Mouse (Mus musculus) lung, embryonic 14.5 days (tissue): Measurements from ENCODE around the gene Gsap. TPM values are rescaled to one million over a fixed set of nuclear protein-coding genes. Genes with fewer than 3 reads are reported as not detected.

Experiments
- ATAC-seq: fragments of 200-750 bp; cut with Nextera tagmentation; 2 replicates; pipeline ENCODE4 v1.8.0; 2017; ENCODE audit warnings: mild to moderate bottlenecking, moderate TSS enrichment, moderate library complexity; ENCODE audit not compliant: insufficient read depth
- DNase-seq: peaks from one replicate; pipeline ENCODE4 v3.0.0-alpha.2; 2015
- H3K27ac ChIP-seq: fragments of 300-500 bp; sonication (generic); 2 replicates; pipeline ENCODE4 v1.5.1; 2014; ENCODE audit warnings: low read depth, mild to moderate bottlenecking, moderate library complexity
- H3K27me3 ChIP-seq: fragments of 300-500 bp; sonication (generic); 2 replicates; pipeline ENCODE4 v1.6.1; 2014; ENCODE audit warnings: low read length, control low read depth; ENCODE audit not compliant: insufficient read depth
- H3K36me3 ChIP-seq: fragments of 300-500 bp; sonication (generic); 2 replicates; pipeline ENCODE4 v1.6.1; 2014; ENCODE audit warnings: control low read depth; ENCODE audit not compliant: insufficient read depth
- H3K4me1 ChIP-seq: fragments of 300-500 bp; sonication (generic); 2 replicates; pipeline ENCODE4 v1.6.1; 2014; ENCODE audit warnings: antibody characterized with exemption, control low read depth; ENCODE audit not compliant: insufficient read depth
- H3K4me2 ChIP-seq: fragments of 300-500 bp; sonication (generic); 2 replicates; pipeline ENCODE4 v1.6.1; 2014; ENCODE audit warnings: mild to moderate bottlenecking
- H3K4me3 ChIP-seq: fragments of 300-500 bp; sonication (generic); 2 replicates; pipeline ENCODE4 v1.5.1; 2014; ENCODE audit warnings: low read depth, low read length
- H3K9ac ChIP-seq: fragments of 300-500 bp; sonication (generic); 2 replicates; pipeline ENCODE4 v1.6.1; 2014
- H3K9me3 ChIP-seq: fragments of 300-500 bp; sonication (generic); 2 replicates; pipeline ENCODE4 v1.6.1; 2016; ENCODE audit warnings: low read depth, low read length, control low read depth
- CTCF ChIP-seq: IDR thresholded peaks from 2 replicates; pipeline ENCODE4 v1.5.1; 2016; ENCODE audit warnings: antibody characterized with exemption, low read depth
- WGBS: fragments of 180-500 bp; shearing (Covaris S2); extraction: QIAGEN DNeasy Blood & Tissue Kit; methylation state at CpG from one replicate; pipeline ENCODE4 v1.1.7; 2014; 5-methylcytosine and 5-hydroxymethylcytosine counted together
- polyA plus RNA-seq: library from polyadenylated mRNA; unstranded; fragments of >200 nt; fragmentation: Nextera tagmentation; extraction: Ambion mirVana; gene quantifications from 2 replicates; pipeline ENCODE4 v1.2.1, GENCODE M21; 2014

Gene Gsap
- polyA plus RNA-seq, 1 experiment from 2014 or later = 2.0 TPM

- DNase-seq = no peak
- ATAC-seq = no peak
- WGBS = 70% methylated on average over 1 of the region's 1 CpGs
- H3K9ac ChIP-seq = no peak overlapping the region
- no peak overlapping the region for H3K27ac ChIP-seq
- H3K4me2 ChIP-seq = no peak overlapping the region
- no peaks in the 10 kb centered on the region for H3K36me3 ChIP-seq
- H3K9me3 ChIP-seq = no peaks in the 10 kb centered on the region
- no peak for TF ChIP-seq CTCF
- H3K4me3 ChIP-seq = no peak overlapping the region
- H3K27me3 ChIP-seq = no peaks in the 10 kb centered on the region
- H3K4me1 ChIP-seq = no peaks in the 10 kb centered on the region; the same call in 1 of the 2 replicates
These were observed 59.2 kb downstream of the Gsap start for GRCm38 (mm10) chr5:21245241-21245640.

GRCm38 (mm10) chr5:21246794-21247193, 60.7 kb downstream of the Gsap start:
- H3K9ac ChIP-seq = no peak overlapping the region
- no peak overlapping the region for H3K4me2 ChIP-seq
- TF ChIP-seq CTCF = no peak
- no peaks in the 10 kb centered on the region for H3K27me3 ChIP-seq
- no peaks in the 10 kb centered on the region for H3K36me3 ChIP-seq
- H3K27ac ChIP-seq = no peak overlapping the region
- H3K4me1 ChIP-seq = no peaks in the 10 kb centered on the region; the same call in 1 of the 2 replicates
- no peak overlapping the region for H3K4me3 ChIP-seq
- DNase-seq (no peak), ATAC-seq (no peak)
- 75% methylated on average over 6 of the region's 6 CpGs for WGBS
- H3K9me3 ChIP-seq = no peaks in the 10 kb centered on the region

GRCm38 (mm10) chr5:21247916-21248315, 61.9 kb downstream of the Gsap start:
- Histone ChIP-seq H3K36me3 (no peaks in the 10 kb centered on the region), H3K4me3 (no peak overlapping the region), H3K4me2 (no peak overlapping the region), H3K9ac (no peak overlapping the region), H3K27me3 (no peaks in the 10 kb centered on the region), H3K9me3 (no peaks in the 10 kb centered on the region), H3K27ac (no peak overlapping the region), H3K4me1 (no peaks in the 10 kb centered on the region; the same call in 1 of the 2 replicates)
- WGBS = 50% methylated on average over 2 of the region's 2 CpGs
- no peak for DNase-seq
- no peak for TF ChIP-seq CTCF
- no peak for ATAC-seq

- no peaks in the 10 kb centered on the region for H3K27me3 ChIP-seq
- ATAC-seq (no peak), DNase-seq (no peak)
- 55% methylated on average over 5 of the region's 5 CpGs for WGBS
- no peak overlapping the region for H3K27ac ChIP-seq
- TF ChIP-seq CTCF = no peak
- H3K9ac ChIP-seq = no peak overlapping the region
- no peaks in the 10 kb centered on the region; the same call in 1 of the 2 replicates for H3K4me1 ChIP-seq
- no peak overlapping the region for H3K4me3 ChIP-seq
- H3K36me3 ChIP-seq = no peaks in the 10 kb centered on the region
- H3K4me2 ChIP-seq = no peak overlapping the region
- H3K9me3 ChIP-seq = no peaks in the 10 kb centered on the region
These were observed 62.8 kb downstream of the Gsap start for GRCm38 (mm10) chr5:21248834-21249233.

- Histone ChIP-seq H3K4me2 (no peak overlapping the region), H3K4me1 (no peaks in the 10 kb centered on the region), H3K4me3 (no peak overlapping the region), H3K9me3 (no peaks in the 10 kb centered on the region), H3K27me3 (no peaks in the 10 kb centered on the region), H3K36me3 (no peaks in the 10 kb centered on the region), H3K27ac (no peak overlapping the region), H3K9ac (no peak overlapping the region)
- no peak for TF ChIP-seq CTCF
- ATAC-seq (no peak), DNase-seq (no peak)
- 72% methylated on average over 12 of the region's 12 CpGs for WGBS
These were observed 68.9 kb downstream of the Gsap start for GRCm38 (mm10) chr5:21254731-21255525.

GRCm38 (mm10) chr5:21255551-21256132, 69.6 kb downstream of the Gsap start:
- DNase-seq (no peak), ATAC-seq (no peak)
- Histone ChIP-seq H3K27ac (no peak overlapping the region), H3K27me3 (no peaks in the 10 kb centered on the region), H3K4me2 (no peak overlapping the region), H3K4me3 (no peak overlapping the region), H3K9ac (no peak overlapping the region), H3K36me3 (no peaks in the 10 kb centered on the region), H3K4me1 (no peaks in the 10 kb centered on the region), H3K9me3 (no peaks in the 10 kb centered on the region)
- TF ChIP-seq CTCF = no peak
- 66% methylated on average over 5 of the region's 5 CpGs for WGBS

GRCm38 (mm10) chr5:21257126-21257525, 71.1 kb downstream of the Gsap start:
- no peak overlapping the region for H3K4me3 ChIP-seq
- ATAC-seq (no peak), DNase-seq (no peak)
- no peaks in the 10 kb centered on the region for H3K9me3 ChIP-seq
- WGBS = 59% methylated on average over 4 of the region's 4 CpGs
- H3K27me3 ChIP-seq = no peaks in the 10 kb centered on the region
- H3K36me3 ChIP-seq = no peaks in the 10 kb centered on the region
- H3K27ac ChIP-seq = no peak overlapping the region
- no peak for TF ChIP-seq CTCF
- no peaks in the 10 kb centered on the region for H3K4me1 ChIP-seq
- no peak overlapping the region for H3K4me2 ChIP-seq
- no peak overlapping the region for H3K9ac ChIP-seq
